ENCODE assay signal across 7 mouse cellular contexts in genomic region chr6:134888563-134889017, GRCm38 (mm10). TPM values are rescaled to one million over a fixed set of nuclear protein-coding genes. Genes with fewer than 3 reads are reported as not detected.
DNase-seq lines count a peak whose midpoint lies in the region; ATAC-seq and TF ChIP-seq lines count a peak whose summit lies in the region.

No protein-coding gene starts in this region.

- ATAC-seq in embryonic facial prominence, embryonic 14.5 days (ENCODE audit: low read depth): peak; percentile 53; the same call in 1 of the 2 replicates
- ATAC-seq in midbrain, embryonic 16.5 days: peak; percentile 77

- DNase-seq in cerebellum, postnatal 10 days: peak; percentile 54 to 58
- DNase-seq in embryonic facial prominence, embryonic 14.5 days (ENCODE audit: low spot score): peak; percentile 31
- peak; percentile 50 to 78 for DNase-seq in layer of hippocampus, adult 2 months (ENCODE audit: low spot score in 2 of 2)
- no peak for DNase-seq in natural killer cell, adult 2 months (ENCODE audit: low spot score in 2 of 2)
- DNase-seq in gastrocnemius, postnatal 36 days: no peak
- DNase-seq in ovary, postnatal 36 days (ENCODE audit: low spot score): no peak

- intact Hi-C loops in gastrocnemius, postnatal 36 days (cut with DNase I): no loop called here

- H3K36me3 ChIP-seq in embryonic facial prominence, embryonic 14.5 days (ENCODE audit: control insufficient read depth, insufficient read depth, low read length): no peaks in the 10 kb centered on the region
- no peaks in the 10 kb centered on the region for H3K36me3 ChIP-seq in midbrain, embryonic 16.5 days (ENCODE audit: control insufficient read depth, insufficient read depth, low read length)

- H3K4me1 ChIP-seq in embryonic facial prominence, embryonic 14.5 days (ENCODE audit: control insufficient read depth, insufficient read depth, low read length): peaks cover 5% of the 10 kb centered on the region; the same call in 1 of the 2 replicates
- H3K4me1 ChIP-seq in midbrain, embryonic 16.5 days (ENCODE audit: control insufficient read depth, insufficient read depth, low read length): peaks cover 41% of the 10 kb centered on the region

- H3K4me3 ChIP-seq in embryonic facial prominence, embryonic 14.5 days (ENCODE audit: low read depth, low read length): no peak overlapping the region
- H3K4me3 ChIP-seq in layer of hippocampus, adult 2 months: peak overlapping the region; percentile 79
- peak overlapping the region; percentile 58 for H3K4me3 ChIP-seq in midbrain, embryonic 16.5 days (ENCODE audit: low read depth, low read length)

- no peak overlapping the region for H3K4me2 ChIP-seq in embryonic facial prominence, embryonic 14.5 days (ENCODE audit: low read depth, low read length)
- H3K4me2 ChIP-seq in midbrain, embryonic 16.5 days (ENCODE audit: low read length): peak overlapping the region; percentile 74

- no peaks in the 10 kb centered on the region for H3K27me3 ChIP-seq in embryonic facial prominence, embryonic 14.5 days (replicated peaks; ENCODE audit: control insufficient read depth, insufficient read depth, low read length)
- H3K27me3 ChIP-seq in midbrain, embryonic 16.5 days (ENCODE audit: control insufficient read depth, insufficient read depth, low read depth, low read length): no peaks in the 10 kb centered on the region

- no peak for TF ChIP-seq CTCF in layer of hippocampus, adult 2 months (conservative IDR thresholded peaks at IDR 0.05)

- no peaks in the 10 kb centered on the region for H3K9me3 ChIP-seq in embryonic facial prominence, embryonic 14.5 days (ENCODE audit: control insufficient read depth, low read length)
- no peaks in the 10 kb centered on the region for H3K9me3 ChIP-seq in midbrain, embryonic 16.5 days (replicated peaks; ENCODE audit: control insufficient read depth, low read length, poor library complexity, severe bottlenecking)

- no peak overlapping the region for H3K9ac ChIP-seq in embryonic facial prominence, embryonic 14.5 days (ENCODE audit: low read depth, low read length)
- H3K9ac ChIP-seq in midbrain, embryonic 16.5 days (ENCODE audit: low read depth, low read length): peak overlapping the region; percentile 31; the same call in 1 of the 2 replicates

- H3K27ac ChIP-seq in embryonic facial prominence, embryonic 14.5 days (replicated peaks; ENCODE audit: low read depth, low read length): no peak overlapping the region; the same call in 1 of the 2 replicates
- H3K27ac ChIP-seq in layer of hippocampus, adult 2 months: peak overlapping the region; percentile 96
- H3K27ac ChIP-seq in midbrain, embryonic 16.5 days (ENCODE audit: low read length): peak overlapping the region; percentile 95

- 2% methylated on average over 4 of the region's 4 CpGs for WGBS in embryonic facial prominence, embryonic 14.5 days
- WGBS in midbrain, embryonic 16.5 days: 2% methylated on average over 4 of the region's 4 CpGs

RNA-seq across cellular contexts. Expression of gene Gpr19, which starts 9.8 kb away (rescaled TPM):
- polyA plus RNA-seq in embryonic facial prominence, embryonic 14.5 days (2014; fragmentation: Nextera tagmentation; extraction: Ambion mirVana): 8.0 and 8.8 TPM in 2 replicates
- total RNA-seq in layer of hippocampus, adult 2 months (2021): 10 to 100 TPM; 22.0 to 27.4 TPM
- 44.7 and 46.8 TPM in 2 replicates for polyA plus RNA-seq in midbrain, embryonic 16.5 days (2015; fragmentation: Nextera tagmentation; extraction: Ambion mirVana)
- 1 to 10 TPM; 3.5 to 4.6 TPM for total RNA-seq in gastrocnemius, postnatal 36 days (2021)

RNA-seq across cellular contexts. Expression of gene Cdkn1b, which starts 31.6 kb away (rescaled TPM):
- 17.3 and 17.6 TPM in 2 replicates for polyA plus RNA-seq in embryonic facial prominence, embryonic 14.5 days (2014; fragmentation: Nextera tagmentation; extraction: Ambion mirVana)
- 10 to 100 TPM; 47.2 to 48.0 TPM for total RNA-seq in layer of hippocampus, adult 2 months (2021)
- polyA plus RNA-seq in midbrain, embryonic 16.5 days (2015; fragmentation: Nextera tagmentation; extraction: Ambion mirVana): 20.7 and 22.6 TPM in 2 replicates
- total RNA-seq in gastrocnemius, postnatal 36 days (2021): 10 to 100 TPM; 35.3 to 39.5 TPM

RNA-seq across cellular contexts. Expression of gene Crebl2, which starts 58.6 kb away (rescaled TPM):
- 1.9 and 2.0 TPM in 2 replicates for polyA plus RNA-seq in embryonic facial prominence, embryonic 14.5 days (2014; fragmentation: Nextera tagmentation; extraction: Ambion mirVana)
- 10 to 100 TPM; 39.6 to 40.9 TPM for total RNA-seq in layer of hippocampus, adult 2 months (2021)
- polyA plus RNA-seq in midbrain, embryonic 16.5 days (2015; fragmentation: Nextera tagmentation; extraction: Ambion mirVana): 4.3 and 4.8 TPM in 2 replicates
- 1 to 10 TPM; 6.7 to 8.3 TPM for total RNA-seq in gastrocnemius, postnatal 36 days (2021)

Comparison
In these comparisons a context has a peak if more than half of its experiments do, and no peak if none do; other contexts are left out.
1. DNase-seq: peak in cerebellum, postnatal 10 days (2 of 2), embryonic facial prominence, embryonic 14.5 days (single experiment) and layer of hippocampus, adult 2 months (2 of 2); none in natural killer cell, adult 2 months (0 of 2), gastrocnemius, postnatal 36 days (0 of 2) and ovary, postnatal 36 days (single experiment).
2. RNA of gene Gpr19, which starts 9.8 kb away (total RNA-seq): 22.0 to 27.4 TPM in layer of hippocampus, adult 2 months; 3.5 to 4.6 TPM in gastrocnemius, postnatal 36 days; every median in the first group is over 4 times any median in the second.
3. RNA of gene Crebl2, which starts 58.6 kb away (total RNA-seq): 39.6 to 40.9 TPM in layer of hippocampus, adult 2 months; 6.7 to 8.3 TPM in gastrocnemius, postnatal 36 days; every median in the first group is over 4 times any median in the second.